Mouse (Mus musculus): Measurements from ENCODE around the gene Nxpe4. TPM values are rescaled to one million over a fixed set of nuclear protein-coding genes. Genes with fewer than 3 reads are reported as not detected.
A peak's percentile ranks its signal among the peaks of the same experiment; 100 is the strongest.
"Not testable (repeated sequence)": the region's sequence is repeated elsewhere in the genome, so short reads cannot be mapped to it uniquely, and the experiment has no call there.

Nxpe4 gene
- polyA plus RNA-seq, 1 experiment from 2014 or later = 9.0 TPM

- no peak overlapping the region for H3K9ac ChIP-seq (ENCODE audit: low read depth, low read length)
- H3K4me1 ChIP-seq (ENCODE audit: control insufficient read depth, insufficient read depth, low read length) = no peaks in the 10 kb centered on the region
- ATAC-seq = no peak
- no peaks in the 10 kb centered on the region for H3K27me3 ChIP-seq (ENCODE audit: control insufficient read depth, insufficient read depth, low read depth, low read length)
- no peaks in the 10 kb centered on the region for H3K36me3 ChIP-seq (ENCODE audit: control insufficient read depth, insufficient read depth, low read length)
- H3K4me2 ChIP-seq (ENCODE audit: low read length) = no peak overlapping the region
- WGBS = 94% methylated on average over 15 of the region's 15 CpGs
- H3K4me3 ChIP-seq (ENCODE audit: low read depth, low read length) = no peak overlapping the region
- no peak overlapping the region for H3K27ac ChIP-seq (ENCODE audit: low read length)
- H3K9me3 ChIP-seq (replicated peaks; ENCODE audit: control insufficient read depth, low read length, poor library complexity, severe bottlenecking) = no peaks in the 10 kb centered on the region
These were observed 115.0 kb downstream of the Nxpe4 start for GRCm38 (mm10) chr9:48276831-48277230.

DNA sequence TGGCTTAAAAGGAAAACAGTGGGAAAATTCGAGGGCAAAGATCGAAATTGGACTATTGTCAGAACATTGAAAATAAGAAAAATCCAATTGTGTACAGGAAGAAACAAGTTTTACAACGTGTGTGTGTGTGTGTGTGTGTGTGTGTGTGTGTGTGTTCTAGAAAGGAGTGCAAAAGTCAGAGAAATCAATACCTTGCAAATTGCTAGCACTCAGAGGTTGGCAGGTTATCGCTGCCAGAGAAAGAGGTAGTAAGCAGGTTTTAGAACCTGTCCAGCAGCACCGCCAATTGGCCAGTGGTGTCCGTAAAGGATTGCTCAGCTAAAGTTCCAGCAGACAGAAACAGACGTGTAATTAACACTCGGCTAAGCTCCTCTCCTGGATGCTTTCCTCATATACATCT is 122.4 kb downstream of the Nxpe4 start:
- no peak for ATAC-seq
- no peak overlapping the region for H3K4me2 ChIP-seq (ENCODE audit: low read length)
- no peak overlapping the region for H3K4me3 ChIP-seq (ENCODE audit: low read depth, low read length)
- no peaks in the 10 kb centered on the region for H3K4me1 ChIP-seq (ENCODE audit: control insufficient read depth, insufficient read depth, low read length)
- no peak overlapping the region for H3K9ac ChIP-seq (ENCODE audit: low read depth, low read length)
- H3K27ac ChIP-seq (ENCODE audit: low read length) = no peak overlapping the region
- no peaks in the 10 kb centered on the region for H3K9me3 ChIP-seq (replicated peaks; ENCODE audit: control insufficient read depth, low read length, poor library complexity, severe bottlenecking)
- no peaks in the 10 kb centered on the region for H3K36me3 ChIP-seq (ENCODE audit: control insufficient read depth, insufficient read depth, low read length)
- H3K27me3 ChIP-seq (ENCODE audit: control insufficient read depth, insufficient read depth, low read depth, low read length) = no peaks in the 10 kb centered on the region
- WGBS = 84% methylated on average over 8 of the region's 8 CpGs

DNA sequence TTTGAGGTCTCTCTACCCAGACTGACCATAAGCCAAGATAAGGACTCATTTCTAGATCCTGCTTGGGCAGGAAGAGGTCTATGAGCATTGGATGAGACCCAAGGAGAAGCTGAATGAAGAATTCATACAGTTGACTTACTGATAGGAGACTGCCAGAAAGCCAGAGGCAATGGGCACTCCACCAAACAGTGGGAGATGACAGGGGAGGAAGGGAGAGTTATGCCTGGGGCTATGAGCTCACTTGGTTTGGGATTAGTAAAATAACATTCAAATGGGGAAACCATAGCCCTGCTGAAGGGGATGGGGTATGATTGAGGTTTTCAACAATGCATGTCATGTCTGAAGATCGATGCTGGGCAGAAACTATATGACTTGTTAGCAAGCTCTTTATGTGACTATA is 128.5 kb downstream of the Nxpe4 start:
- H3K9me3 ChIP-seq (replicated peaks; ENCODE audit: control insufficient read depth, low read length, poor library complexity, severe bottlenecking) = no peaks in the 10 kb centered on the region
- H3K27me3 ChIP-seq (ENCODE audit: control insufficient read depth, insufficient read depth, low read depth, low read length) = no peaks in the 10 kb centered on the region
- 94% methylated on average over 1 of the region's 1 CpGs for WGBS
- no peaks in the 10 kb centered on the region for H3K4me1 ChIP-seq (ENCODE audit: control insufficient read depth, insufficient read depth, low read length)
- H3K27ac ChIP-seq (ENCODE audit: low read length) = no peak overlapping the region
- no peak overlapping the region for H3K9ac ChIP-seq (ENCODE audit: low read depth, low read length)
- H3K4me3 ChIP-seq (ENCODE audit: low read depth, low read length) = no peak overlapping the region
- no peak for ATAC-seq
- H3K36me3 ChIP-seq (ENCODE audit: control insufficient read depth, insufficient read depth, low read length) = no peaks in the 10 kb centered on the region
- no peak overlapping the region for H3K4me2 ChIP-seq (ENCODE audit: low read length)

- Histone ChIP-seq H3K4me3 (ENCODE audit: low read depth, low read length) (no peak overlapping the region), H3K27me3 (ENCODE audit: control insufficient read depth, insufficient read depth, low read depth, low read length) (no peaks in the 10 kb centered on the region), H3K27ac (ENCODE audit: low read length) (no peak overlapping the region), H3K4me1 (ENCODE audit: control insufficient read depth, insufficient read depth, low read length) (no peaks in the 10 kb centered on the region), H3K9ac (ENCODE audit: low read depth, low read length) (no peak overlapping the region), H3K36me3 (ENCODE audit: control insufficient read depth, insufficient read depth, low read length) (no peaks in the 10 kb centered on the region), H3K9me3 (replicated peaks; ENCODE audit: control insufficient read depth, low read length, poor library complexity, severe bottlenecking) (no peaks in the 10 kb centered on the region), H3K4me2 (ENCODE audit: low read length) (no peak overlapping the region)
- ATAC-seq = no peak
- WGBS = 72% methylated on average over 2 of the region's 2 CpGs
These were observed 132.9 kb downstream of the Nxpe4 start for GRCm38 (mm10) chr9:48294754-48295153.

- Histone ChIP-seq H3K27me3 (ENCODE audit: control insufficient read depth, insufficient read depth, low read depth, low read length) (no peaks in the 10 kb centered on the region), H3K9me3 (replicated peaks; ENCODE audit: control insufficient read depth, low read length, poor library complexity, severe bottlenecking) (no peaks in the 10 kb centered on the region), H3K4me3 (ENCODE audit: low read depth, low read length) (no peak overlapping the region), H3K27ac (ENCODE audit: low read length) (no peak overlapping the region), H3K4me2 (ENCODE audit: low read length) (no peak overlapping the region), H3K9ac (ENCODE audit: low read depth, low read length) (no peak overlapping the region), H3K4me1 (ENCODE audit: control insufficient read depth, insufficient read depth, low read length) (no peaks in the 10 kb centered on the region), H3K36me3 (ENCODE audit: control insufficient read depth, insufficient read depth, low read length) (no peaks in the 10 kb centered on the region)
- no peak for ATAC-seq
- WGBS = 93% methylated on average over 7 of the region's 7 CpGs
These were observed 137.2 kb downstream of the Nxpe4 start for GRCm38 (mm10) chr9:48298983-48299382.

DNA sequence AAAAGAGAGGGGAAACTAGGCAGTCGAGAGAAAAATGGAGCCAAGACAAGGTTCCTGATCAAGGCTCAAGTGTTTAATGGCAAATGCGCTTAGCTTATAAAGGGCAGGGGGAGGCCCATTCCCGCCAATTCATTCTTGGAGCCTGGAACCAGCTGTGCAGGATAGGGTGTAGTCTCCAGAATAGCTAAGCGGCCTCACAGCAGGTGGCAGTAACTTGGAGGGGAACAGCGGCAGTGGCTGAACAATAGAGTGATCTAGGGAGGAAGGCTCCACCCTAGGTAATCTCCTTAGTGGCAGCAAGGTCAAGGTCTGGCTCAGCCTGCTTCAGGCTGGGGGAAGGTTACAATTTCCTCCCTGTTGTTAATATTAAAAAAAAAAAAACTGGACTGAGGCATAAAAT is 141.7 kb downstream of the Nxpe4 start:
- H3K27me3 ChIP-seq (ENCODE audit: control insufficient read depth, insufficient read depth, low read depth, low read length); H3K4me1 ChIP-seq (ENCODE audit: control insufficient read depth, insufficient read depth, low read length); H3K36me3 ChIP-seq (ENCODE audit: control insufficient read depth, insufficient read depth, low read length); H3K4me3 ChIP-seq (ENCODE audit: low read depth, low read length); H3K4me2 ChIP-seq (ENCODE audit: low read length); ATAC-seq; H3K9me3 ChIP-seq (replicated peaks; ENCODE audit: control insufficient read depth, low read length, poor library complexity, severe bottlenecking); H3K9ac ChIP-seq (ENCODE audit: low read depth, low read length); H3K27ac ChIP-seq (ENCODE audit: low read length): not testable (repeated sequence)
- 22% methylated on average over 5 of the region's 5 CpGs for WGBS

DNA sequence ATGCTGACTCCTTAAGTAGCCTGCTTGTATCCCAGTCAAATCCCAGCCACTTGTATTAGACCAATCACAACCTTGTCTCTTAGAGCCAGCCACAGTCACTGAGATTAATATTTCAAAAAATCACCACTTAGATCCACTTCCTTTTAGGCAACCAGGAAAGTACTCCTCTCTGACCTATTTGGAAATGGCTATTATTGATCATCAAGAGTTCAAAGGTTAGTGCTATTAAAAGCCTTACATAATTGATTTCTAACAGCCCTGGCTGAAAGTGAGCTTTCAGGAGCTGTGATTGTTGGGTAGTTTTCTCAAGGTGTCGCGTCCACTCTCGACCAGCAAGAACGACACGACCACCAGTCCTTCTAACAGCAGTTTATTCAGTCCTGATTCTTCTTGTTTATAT is 149.4 kb downstream of the Nxpe4 start:
- H3K4me1 ChIP-seq (ENCODE audit: control insufficient read depth, insufficient read depth, low read length) = 0 out of 2 replicates have a peak, but pooled peaks cover 5% of the 10 kb centered on the region
- no peak for ATAC-seq
- no peaks in the 10 kb centered on the region for H3K9me3 ChIP-seq (replicated peaks; ENCODE audit: control insufficient read depth, low read length, poor library complexity, severe bottlenecking)
- H3K4me3 ChIP-seq (ENCODE audit: low read depth, low read length) = no peak overlapping the region
- H3K36me3 ChIP-seq (ENCODE audit: control insufficient read depth, insufficient read depth, low read length) = no peaks in the 10 kb centered on the region
- no peak overlapping the region for H3K4me2 ChIP-seq (ENCODE audit: low read length)
- 89% methylated on average over 5 of the region's 5 CpGs for WGBS
- H3K27me3 ChIP-seq (ENCODE audit: control insufficient read depth, insufficient read depth, low read depth, low read length) = no peaks in the 10 kb centered on the region
- H3K9ac ChIP-seq (ENCODE audit: low read depth, low read length) = no peak overlapping the region
- H3K27ac ChIP-seq (ENCODE audit: low read length) = no peak overlapping the region

- WGBS = 7% methylated on average over 3 of the region's 3 CpGs
- Histone ChIP-seq H3K4me3 (ENCODE audit: low read depth, low read length) (peak overlapping the region; percentile 12; the same call in 1 of the 2 replicates), H3K4me2 (ENCODE audit: low read length) (peak overlapping the region; percentile 26; the same call in 1 of the 2 replicates), H3K4me1 (ENCODE audit: control insufficient read depth, insufficient read depth, low read length) (0 out of 2 replicates have a peak, but pooled peaks cover 5% of the 10 kb centered on the region), H3K9me3 (replicated peaks; ENCODE audit: control insufficient read depth, low read length, poor library complexity, severe bottlenecking) (no peaks in the 10 kb centered on the region), H3K9ac (ENCODE audit: low read depth, low read length) (no peak overlapping the region), H3K27me3 (ENCODE audit: control insufficient read depth, insufficient read depth, low read depth, low read length) (no peaks in the 10 kb centered on the region), H3K27ac (ENCODE audit: low read length) (peak overlapping the region; percentile 61; the same call in 1 of the 2 replicates), H3K36me3 (ENCODE audit: control insufficient read depth, insufficient read depth, low read length) (no peaks in the 10 kb centered on the region)
- ATAC-seq = no peak
These were observed 152.4 kb downstream of the Nxpe4 start for GRCm38 (mm10) chr9:48314194-48314593.

DNA sequence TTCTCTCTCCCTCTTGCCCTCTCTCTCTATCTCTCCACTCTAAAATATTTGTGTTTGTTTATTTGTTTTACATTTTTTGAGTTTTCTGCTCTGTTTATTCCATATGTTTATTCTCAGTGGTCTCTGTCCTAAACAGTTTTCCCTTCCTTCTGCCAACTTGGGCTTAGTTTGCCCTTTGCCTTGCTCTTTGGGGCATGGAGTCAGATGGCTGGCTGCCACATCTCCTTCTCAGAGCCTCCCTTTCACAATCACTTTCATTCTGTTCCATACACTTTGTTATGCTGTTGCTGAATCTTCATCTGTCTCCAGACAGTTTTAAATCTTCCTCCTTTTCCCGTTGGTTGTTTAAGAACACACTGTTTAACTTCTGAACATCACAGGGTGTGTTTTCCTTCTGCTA is 154.0 kb downstream of the Nxpe4 start:
- WGBS = 84% methylated on average over 1 of the region's 1 CpGs
- H3K9me3 ChIP-seq (replicated peaks; ENCODE audit: control insufficient read depth, low read length, poor library complexity, severe bottlenecking) = no peaks in the 10 kb centered on the region
- no peaks in the 10 kb centered on the region for H3K27me3 ChIP-seq (ENCODE audit: control insufficient read depth, insufficient read depth, low read depth, low read length)
- H3K4me1 ChIP-seq (ENCODE audit: control insufficient read depth, insufficient read depth, low read length) = 0 out of 2 replicates have a peak, but pooled peaks cover 5% of the 10 kb centered on the region
- H3K36me3 ChIP-seq (ENCODE audit: control insufficient read depth, insufficient read depth, low read length) = no peaks in the 10 kb centered on the region
- H3K9ac ChIP-seq (ENCODE audit: low read depth, low read length) = no peak overlapping the region
- no peak for ATAC-seq
- no peak overlapping the region for H3K4me3 ChIP-seq (ENCODE audit: low read depth, low read length)
- H3K27ac ChIP-seq (ENCODE audit: low read length) = no peak overlapping the region
- no peak overlapping the region for H3K4me2 ChIP-seq (ENCODE audit: low read length)

Measured in midbrain, embryonic 16.5 days (tissue).